Mouse (Mus musculus) B cell, adult 2 months (primary cell): ENCODE measurements around the gene Gpr146.
"Not testable (repeated sequence)": the region's sequence is repeated elsewhere in the genome, so short reads cannot be mapped to it uniquely, and the experiment has no call there.

Experiments
- DNase-seq, 2 experiments: peaks; one replicate each; pipeline ENCODE4 v3.0.0; 2022

Gpr146 gene

DNA sequence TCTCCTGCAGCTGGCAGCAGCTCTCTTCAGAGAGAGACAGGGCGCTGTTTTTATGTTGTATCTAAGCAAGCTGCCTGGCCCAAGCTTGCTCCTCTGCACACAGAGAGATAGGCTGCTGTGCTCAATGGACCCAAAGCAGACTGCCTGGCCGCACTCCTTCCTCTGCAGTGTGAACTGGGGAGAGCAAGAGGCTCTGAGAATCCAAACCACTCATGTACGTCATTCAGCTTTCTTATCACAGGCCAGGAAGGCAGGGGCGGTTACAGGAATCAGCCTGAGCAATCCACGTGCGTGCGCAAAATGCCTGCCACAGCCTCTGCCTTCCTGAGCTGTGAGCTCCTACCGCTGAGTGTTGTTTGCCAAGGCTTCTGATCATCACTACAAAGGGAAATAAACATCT is 5.3 kb downstream of the Gpr146 start:
- peak; percentile 45 to 46 for DNase-seq

DNA sequence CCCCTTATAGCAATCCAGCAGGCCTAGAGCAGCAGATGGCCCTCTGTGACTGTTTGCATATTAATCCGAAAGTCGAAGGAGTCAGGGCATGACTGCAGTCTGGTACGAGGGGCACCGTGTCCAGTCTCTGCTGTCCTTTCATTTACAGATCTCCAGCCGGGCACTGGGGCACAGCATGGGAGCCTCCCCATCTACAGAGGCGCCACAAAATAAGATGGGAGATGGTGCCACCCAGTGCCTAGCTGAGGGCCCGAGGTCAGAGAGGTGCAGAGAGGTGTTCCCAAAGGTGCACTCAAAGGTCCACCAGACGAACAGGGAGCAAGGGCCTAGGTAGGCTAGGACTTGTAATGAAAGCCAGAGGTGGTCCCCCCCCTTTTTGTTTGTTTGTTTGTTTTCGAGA is 5.7 kb downstream of the Gpr146 start:
- no peak for DNase-seq

DNA sequence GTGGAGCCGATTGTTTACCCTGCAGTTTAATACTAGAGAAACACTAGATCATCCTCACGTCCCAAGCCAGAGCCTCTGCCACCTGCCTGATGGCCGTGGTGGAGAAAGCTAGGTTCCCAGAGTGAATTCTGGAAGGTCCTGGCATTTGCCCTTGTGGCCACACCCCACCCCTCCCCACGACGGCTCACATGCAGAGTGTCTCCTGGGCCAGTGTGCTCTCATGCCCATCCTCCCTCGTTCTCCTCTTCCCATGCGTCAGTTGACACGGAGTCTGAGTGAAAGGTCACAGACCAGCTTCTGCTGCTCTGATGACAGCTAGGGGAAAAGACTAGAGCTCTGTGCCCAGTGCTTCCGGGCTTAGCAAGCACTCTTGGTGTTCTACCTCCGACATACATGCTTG is 7.0 kb downstream of the Gpr146 start:
- DNase-seq = no peak

DNA sequence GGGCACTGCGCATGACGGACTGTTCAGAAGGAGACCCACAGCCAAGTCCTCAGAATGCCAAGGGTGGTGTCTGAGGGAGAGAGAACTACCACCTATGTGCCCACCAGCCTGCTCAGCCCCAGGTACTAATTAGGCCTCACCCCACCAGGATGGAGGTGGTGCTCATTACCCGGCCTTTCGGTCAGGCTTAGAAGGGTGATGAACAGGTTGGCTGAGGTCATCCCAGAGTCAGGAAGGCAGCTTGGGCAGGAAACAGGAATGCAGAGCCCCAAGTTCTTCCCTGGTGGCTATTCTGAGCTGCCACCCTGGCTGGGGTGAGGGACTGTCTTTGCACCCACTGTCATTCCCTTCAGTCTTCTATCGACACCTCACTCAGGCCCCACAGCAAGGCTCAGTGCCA is 8.6 kb downstream of the Gpr146 start:
- DNase-seq = no peak

DNA sequence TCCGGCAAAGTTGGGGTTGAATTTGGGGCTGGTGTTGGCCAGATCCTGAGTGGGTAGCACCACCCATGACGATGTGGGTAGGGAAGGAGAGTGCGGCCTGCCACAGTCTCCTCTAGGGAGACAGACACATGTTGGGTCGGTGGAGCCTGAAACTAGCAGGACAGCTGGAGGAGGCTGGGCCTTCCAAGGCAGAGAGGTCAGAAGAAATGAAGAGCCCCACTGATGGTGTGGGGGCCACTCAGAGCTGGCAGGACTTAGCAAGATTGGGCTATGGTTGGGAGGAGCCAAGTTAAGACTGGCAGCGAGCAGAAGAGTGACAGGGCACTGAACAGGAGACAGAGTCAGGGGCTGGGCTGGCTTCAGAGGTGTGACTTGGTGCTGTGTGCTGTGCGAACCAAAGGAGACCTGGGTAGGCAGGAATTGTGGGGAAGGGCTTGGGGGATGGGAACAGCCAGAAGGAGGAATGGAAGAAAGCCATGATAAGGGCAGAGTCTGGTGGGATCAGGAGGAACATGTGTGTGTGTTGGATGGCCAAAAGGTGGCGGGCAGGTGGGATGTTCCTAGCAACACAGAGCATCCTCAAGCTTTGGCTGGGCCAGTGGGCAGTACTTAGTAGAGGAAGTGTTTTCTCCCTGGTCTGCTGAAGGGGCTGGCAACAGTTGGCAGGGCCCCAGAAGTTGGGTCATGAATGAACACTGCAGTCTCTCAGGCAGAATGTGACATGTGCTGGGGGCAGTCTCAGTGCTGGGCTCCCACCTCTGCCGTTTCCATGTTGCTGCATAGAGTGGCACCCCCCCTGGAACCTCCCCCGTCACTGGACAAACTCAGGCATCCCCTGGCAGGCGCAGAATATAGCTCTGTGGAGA is 10.1 kb downstream of the Gpr146 start:
- no peak for DNase-seq

DNA sequence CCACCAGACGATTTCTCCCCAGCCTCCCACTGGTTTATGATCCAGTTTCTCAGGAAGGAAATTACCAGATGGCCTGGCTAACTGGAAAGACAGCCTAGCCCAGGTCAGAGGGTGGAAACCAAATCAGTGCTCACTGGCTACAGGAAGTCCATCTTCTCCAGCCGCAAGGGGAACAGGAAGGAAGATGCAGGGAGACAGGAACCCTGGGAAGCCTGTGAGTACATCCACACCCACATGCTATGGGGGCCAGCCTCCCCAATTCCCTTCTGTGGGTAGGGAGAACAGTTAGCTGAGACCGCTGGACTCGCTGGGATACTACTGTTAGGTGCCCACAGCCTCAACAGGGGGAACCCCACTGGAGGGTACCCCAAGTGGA is 10.7 kb downstream of the Gpr146 start:
- DNase-seq = no peak

- DNase-seq = no peak
Observed at GRCm38 (mm10) chr5:139388694-139389675, 11.5 kb downstream of the Gpr146 start.

DNA sequence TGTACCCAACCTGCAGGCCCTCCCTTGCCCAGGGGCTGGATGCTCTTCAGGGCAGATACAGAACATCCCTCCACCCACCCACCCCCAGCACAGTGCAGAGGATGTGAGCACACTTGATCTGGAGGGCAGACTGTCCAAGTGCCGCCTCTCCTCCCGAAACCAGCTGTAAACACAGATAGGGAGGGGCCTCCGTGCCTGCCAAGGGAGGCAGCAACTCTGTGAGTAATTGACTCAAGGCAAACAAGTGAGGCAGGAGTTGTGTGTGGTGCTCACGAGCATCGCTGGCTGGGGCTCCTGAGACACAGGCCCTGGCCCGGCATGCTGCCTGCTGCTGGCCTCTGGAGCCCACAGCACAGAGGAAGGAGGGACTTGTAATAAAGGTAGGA is 12.2 kb downstream of the Gpr146 start:
- no peak for DNase-seq

GRCm38 (mm10) chr5:139390324-139391119 is 13.0 kb downstream of the Gpr146 start:
- DNase-seq = not testable (repeated sequence)

- no peak for DNase-seq
Observed at GRCm38 (mm10) chr5:139391309-139391990, 14.0 kb downstream of the Gpr146 start.

DNA sequence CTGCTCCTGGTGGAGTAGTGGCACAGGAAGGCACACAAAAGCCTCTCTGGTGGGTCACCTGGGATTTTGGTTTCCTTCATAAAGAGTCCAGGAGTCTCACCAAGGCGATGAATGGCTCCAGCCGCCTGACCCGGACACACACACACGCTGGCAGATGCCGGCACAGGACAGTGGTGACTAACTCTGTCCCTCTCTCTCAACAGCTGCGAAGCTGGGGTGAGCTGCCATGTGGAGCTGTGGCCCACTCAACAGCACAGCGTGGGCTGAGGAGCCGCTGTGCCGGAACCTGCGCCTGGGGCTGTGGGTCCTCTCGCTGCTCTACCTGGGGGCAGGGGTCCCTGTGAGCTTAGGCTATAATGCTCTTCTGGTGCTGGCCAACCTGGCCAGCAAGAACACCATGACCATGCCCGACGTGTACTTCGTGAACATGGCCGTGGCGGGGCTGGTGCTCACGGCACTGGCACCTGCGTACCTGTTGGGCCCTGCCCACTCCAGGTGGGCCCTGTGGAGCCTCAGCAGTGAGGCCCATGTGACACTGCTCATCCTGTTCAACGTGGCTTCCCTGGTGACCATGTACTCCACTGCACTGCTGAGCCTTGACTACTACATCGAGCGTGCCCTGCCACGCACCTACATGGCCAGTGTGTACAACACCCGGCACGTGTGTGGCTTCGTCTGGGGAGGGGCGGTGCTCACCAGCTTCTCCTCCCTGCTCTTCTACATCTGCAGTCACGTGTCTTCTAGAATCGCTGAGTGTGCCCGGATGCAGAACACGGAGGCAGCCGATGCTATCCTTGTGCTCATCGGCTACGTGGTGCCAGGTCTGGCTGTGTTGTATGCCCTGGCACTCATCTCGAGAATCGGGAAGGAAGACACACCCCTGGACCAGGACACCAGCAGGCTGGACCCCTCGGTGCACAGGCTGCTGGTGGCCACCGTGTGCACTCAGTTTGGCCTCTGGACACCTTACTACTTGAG is 15.0 kb downstream of the Gpr146 start:
- no peak for DNase-seq

- DNase-seq = no peak
Observed at GRCm38 (mm10) chr5:139393197-139393588, 15.7 kb downstream of the Gpr146 start.

DNA sequence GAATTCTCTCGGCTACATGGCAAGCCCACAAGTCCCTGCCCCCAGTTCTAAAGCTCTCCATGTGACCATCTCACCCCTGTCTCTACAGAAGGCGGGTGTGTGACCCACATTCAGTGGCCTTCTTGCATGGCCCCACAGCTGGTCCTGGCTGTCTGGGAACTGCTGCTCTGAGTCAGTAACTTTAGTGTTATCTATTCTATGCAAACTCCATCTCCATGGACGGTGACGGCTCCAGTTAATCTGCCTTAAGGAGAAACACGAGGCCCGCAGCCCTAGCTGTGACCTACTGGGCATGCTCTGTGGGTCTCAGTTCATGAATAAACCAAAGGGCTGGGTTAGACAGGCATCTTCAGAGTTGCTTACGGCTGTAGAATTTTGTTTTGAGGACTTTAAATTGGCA is 16.9 kb downstream of the Gpr146 start:
- no peak for DNase-seq

DNA sequence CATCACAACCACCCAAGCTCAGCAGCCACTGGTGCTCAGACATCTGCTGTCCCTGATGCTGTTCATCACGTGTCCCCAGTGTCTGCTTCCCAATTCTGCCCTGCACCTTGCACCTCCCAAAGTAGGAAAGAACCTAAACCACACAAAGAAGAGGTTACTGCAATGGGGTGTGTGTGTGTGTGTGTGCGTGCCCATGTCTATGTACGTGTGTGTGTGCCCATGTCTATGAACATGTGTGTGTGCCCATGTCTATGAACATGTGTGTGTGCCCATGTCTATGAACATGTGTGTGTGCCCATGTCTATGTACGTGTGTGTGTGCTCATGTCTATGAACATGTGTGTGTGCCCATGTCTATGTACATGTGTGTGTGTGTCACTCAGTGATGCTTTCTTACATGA is 18.0 kb downstream of the Gpr146 start:
- DNase-seq = no peak

GRCm38 (mm10) chr5:139397359-139397916 is 19.9 kb downstream of the Gpr146 start:
- DNase-seq = no peak

GRCm38 (mm10) chr5:139397959-139398753 is 20.7 kb downstream of the Gpr146 start:
- peak; percentile 87 to 88 for DNase-seq

DNA sequence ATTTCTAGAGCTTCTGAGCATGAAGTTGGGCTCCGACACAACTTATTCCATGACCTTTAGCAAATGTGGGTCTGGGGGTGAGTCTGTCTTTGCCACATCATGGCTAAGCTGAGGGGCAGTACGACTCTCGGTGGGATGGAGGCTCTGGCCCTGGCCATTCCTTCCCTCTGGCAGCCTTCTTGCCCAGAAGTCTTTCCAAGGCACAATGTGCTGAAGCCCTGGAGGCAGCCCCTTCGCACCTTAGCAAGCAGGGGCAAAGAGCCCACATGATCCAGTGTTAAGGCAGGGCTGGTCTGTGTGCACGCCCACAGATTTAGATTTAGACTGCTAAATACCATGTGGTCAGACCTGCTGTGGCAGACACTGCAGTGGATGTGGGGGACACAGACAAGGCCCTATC is 21.3 kb downstream of the Gpr146 start:
- no peak for DNase-seq

DNA sequence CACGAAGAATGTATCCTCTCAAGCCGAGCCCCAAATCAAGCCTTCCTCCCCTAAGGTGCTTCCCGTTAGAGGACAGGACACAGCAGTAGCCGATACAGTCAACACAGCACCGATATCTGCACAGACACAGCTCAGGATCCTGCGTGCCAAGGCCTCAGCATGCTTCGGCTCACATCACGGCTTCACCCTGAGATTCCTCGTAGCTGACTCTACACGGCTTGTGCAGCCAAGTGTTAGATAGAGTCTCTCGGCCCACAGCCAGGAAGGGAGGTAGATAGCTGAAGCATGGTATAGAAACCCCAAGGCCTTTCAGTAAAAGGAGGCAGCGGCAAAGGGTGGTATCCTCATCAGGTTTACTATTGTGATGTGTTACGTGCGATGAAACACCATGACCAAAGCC is 22.5 kb downstream of the Gpr146 start:
- DNase-seq = no peak

DNA sequence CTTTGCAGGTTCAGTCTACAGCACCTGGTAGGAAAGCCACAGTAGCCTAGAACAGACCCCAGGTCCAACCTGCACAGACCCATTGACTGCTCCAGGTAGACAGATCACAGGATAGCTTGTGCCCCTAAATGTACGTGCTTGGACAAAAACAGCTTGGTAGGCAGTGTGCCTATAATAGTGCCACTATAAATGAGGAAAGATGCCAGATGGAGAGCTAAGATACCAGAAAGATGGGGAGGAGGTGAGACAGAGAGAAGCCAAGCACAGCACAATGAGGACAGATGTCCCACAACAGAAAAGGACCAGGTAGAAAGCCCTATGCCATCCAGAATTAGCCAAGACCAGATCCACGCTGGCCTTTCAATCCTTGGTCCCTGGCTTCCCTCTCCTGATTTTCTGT is 24.6 kb downstream of the Gpr146 start:
- no peak for DNase-seq

GRCm38 (mm10) chr5:139403692-139404260 is 26.3 kb downstream of the Gpr146 start:
- DNase-seq = no peak
